Mouse (Mus musculus) kidney, embryonic 14.5 days (tissue): ENCODE measurements around the gene Speg. TPM values are rescaled to one million over a fixed set of nuclear protein-coding genes. Genes with fewer than 3 reads are reported as not detected.

Source experiments
- ATAC-seq: fragments of 200-750 bp; cut with Nextera tagmentation; 2 replicates; pipeline ENCODE4 v1.8.0; 2017; ENCODE audit warnings: moderate number of reproducible peaks, mild to moderate bottlenecking, moderate TSS enrichment, moderate library complexity; ENCODE audit not compliant: low FRiP score, low TSS enrichment
- H3K27ac ChIP-seq: fragments of 300-500 bp; sonication (generic); 2 replicates; pipeline ENCODE4 v1.5.1; 2014; ENCODE audit warnings: low read depth, mild to moderate bottlenecking, low read length, moderate library complexity, mixed read lengths
- H3K27me3 ChIP-seq: fragments of 300-500 bp; sonication (generic); 2 replicates; pipeline ENCODE4 v1.6.1; 2014; ENCODE audit warnings: mild to moderate bottlenecking, low read length; ENCODE audit not compliant: control insufficient read depth, insufficient read depth
- H3K36me3 ChIP-seq: fragments of 300-500 bp; sonication (generic); 2 replicates; pipeline ENCODE4 v1.6.1; 2014; ENCODE audit warnings: low read length, mixed read lengths; ENCODE audit not compliant: control insufficient read depth, insufficient read depth
- H3K4me1 ChIP-seq: fragments of 300-500 bp; sonication (generic); 2 replicates; pipeline ENCODE4 v1.6.1; 2014; ENCODE audit warnings: low read length, mixed read lengths; ENCODE audit not compliant: control insufficient read depth, insufficient read depth
- H3K4me2 ChIP-seq: fragments of 300-500 bp; sonication (generic); replicated peaks from 2 replicates; pipeline ENCODE4 v1.6.1; 2014; ENCODE audit warnings: low read depth, mild to moderate bottlenecking, low read length
- H3K4me3 ChIP-seq: fragments of 300-500 bp; sonication (generic); 2 replicates; pipeline ENCODE4 v1.5.1; 2014; ENCODE audit warnings: mild to moderate bottlenecking, low read length
- H3K9ac ChIP-seq: fragments of 300-500 bp; sonication (generic); 2 replicates; pipeline ENCODE4 v1.6.1; 2014; ENCODE audit warnings: low read depth, mild to moderate bottlenecking, low read length, moderate library complexity
- H3K9me3 ChIP-seq: fragments of 300-500 bp; sonication (generic); 2 replicates; pipeline ENCODE4 v1.6.1; 2016; ENCODE audit warnings: low read length; ENCODE audit not compliant: control insufficient read depth
- WGBS: fragments of 180-500 bp; shearing (Covaris S2); extraction: QIAGEN DNeasy Blood & Tissue Kit; methylation state at CpG from one replicate; pipeline ENCODE4 v1.1.7; 2014; 5-methylcytosine and 5-hydroxymethylcytosine counted together
- polyA plus RNA-seq: library from polyadenylated mRNA; unstranded; fragments of >200 nt; fragmentation: Nextera tagmentation; extraction: Ambion mirVana; gene quantifications from 2 replicates; pipeline ENCODE4 v1.2.1, GENCODE M21; 2014

Speg gene
- polyA plus RNA-seq, 1 experiment from 2014 or later, result 43.5 TPM

DNA sequence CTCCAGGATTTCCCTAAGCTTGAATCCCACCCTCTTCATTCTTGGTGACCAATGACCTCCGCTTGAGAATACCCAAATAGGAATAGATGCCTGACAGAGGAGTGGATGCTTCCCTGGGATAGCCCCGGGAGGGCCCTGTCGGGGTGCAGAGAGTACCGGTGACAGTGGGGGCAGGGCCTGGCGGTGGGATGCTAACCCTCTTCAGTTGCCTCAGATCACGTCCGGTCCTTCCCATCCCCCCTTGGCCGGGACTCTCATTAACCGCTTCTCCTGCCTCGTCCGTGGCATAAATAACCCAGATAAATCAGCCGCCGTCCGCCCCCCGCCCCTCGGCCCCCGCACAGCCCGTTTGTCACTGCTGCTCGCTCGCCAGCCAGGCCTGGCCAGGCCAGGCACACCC, 71.6 kb downstream of the Speg start:
- peak overlapping the region; percentile 37 for H3K4me2 ChIP-seq
- peak; percentile 34 for ATAC-seq
- H3K4me1 ChIP-seq, result peaks cover 92% of the 10 kb centered on the region
- under 1% methylated on average over 20 of the region's 20 CpGs for WGBS
- H3K27me3 ChIP-seq, result peaks cover 30% of the 10 kb centered on the region
- peak overlapping the region; percentile 81; the same call in 1 of the 2 replicates for H3K27ac ChIP-seq
- 0 out of 2 replicates have a peak, but pooled peaks cover 3% of the 10 kb centered on the region for H3K36me3 ChIP-seq
- peak overlapping the region; percentile 31; the same call in 1 of the 2 replicates for H3K9ac ChIP-seq
- H3K4me3 ChIP-seq, result no peak overlapping the region; the same call in 1 of the 2 replicates
- no peaks in the 10 kb centered on the region for H3K9me3 ChIP-seq

DNA sequence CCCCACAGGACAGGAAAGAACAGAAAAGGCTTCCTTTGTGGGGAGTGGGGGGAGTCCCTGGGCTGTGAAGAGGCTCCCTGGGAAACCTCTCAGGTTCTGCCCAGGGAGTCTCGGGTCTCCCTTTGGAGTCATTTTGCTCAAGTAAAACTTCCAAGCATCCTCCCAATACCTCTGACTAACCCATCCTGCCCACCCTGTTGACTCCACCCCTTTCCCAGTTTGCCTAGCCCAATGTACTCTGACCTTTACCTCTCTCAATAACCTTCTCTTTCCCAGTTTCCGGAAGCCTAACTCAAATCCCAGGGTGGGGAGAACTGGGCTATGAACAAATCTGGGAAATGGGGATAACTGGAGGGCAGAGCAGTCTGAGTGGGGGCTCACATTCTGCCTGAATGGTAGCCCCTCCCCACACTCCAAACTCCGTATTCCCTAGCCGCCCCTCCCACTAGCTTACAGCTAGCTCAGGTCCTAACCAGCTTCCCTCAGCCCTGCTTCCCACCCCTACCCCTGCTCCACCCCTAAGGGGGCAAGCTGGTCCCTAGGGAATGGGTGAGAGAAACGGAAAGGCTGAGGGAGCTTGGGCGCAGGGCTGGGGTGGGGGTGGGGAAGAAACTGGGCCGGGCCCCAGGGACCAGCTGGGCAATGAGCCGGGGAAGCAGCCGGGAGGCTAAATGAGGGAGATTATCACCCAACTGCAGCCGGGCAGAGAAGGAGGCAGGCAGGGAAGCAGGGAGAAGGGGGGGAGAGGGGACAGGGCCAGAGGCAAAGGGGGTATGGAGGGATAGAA, 72.4 kb downstream of the Speg start:
- H3K36me3 ChIP-seq, result no peaks in the 10 kb centered on the region
- WGBS, result 3% methylated on average over 10 of the region's 10 CpGs
- H3K27me3 ChIP-seq, result peaks cover 33% of the 10 kb centered on the region
- H3K9ac ChIP-seq, result peak overlapping the region; percentile 8; the same call in 1 of the 2 replicates
- H3K4me1 ChIP-seq, result peaks cover 89% of the 10 kb centered on the region
- peak overlapping the region; percentile 37 for H3K4me2 ChIP-seq
- peak overlapping the region; percentile 81 for H3K27ac ChIP-seq
- no peaks in the 10 kb centered on the region for H3K9me3 ChIP-seq
- peak; percentile 5; the same call in 1 of the 2 replicates for ATAC-seq
- H3K4me3 ChIP-seq, result peak overlapping the region; percentile 3; the same call in 1 of the 2 replicates

DNA sequence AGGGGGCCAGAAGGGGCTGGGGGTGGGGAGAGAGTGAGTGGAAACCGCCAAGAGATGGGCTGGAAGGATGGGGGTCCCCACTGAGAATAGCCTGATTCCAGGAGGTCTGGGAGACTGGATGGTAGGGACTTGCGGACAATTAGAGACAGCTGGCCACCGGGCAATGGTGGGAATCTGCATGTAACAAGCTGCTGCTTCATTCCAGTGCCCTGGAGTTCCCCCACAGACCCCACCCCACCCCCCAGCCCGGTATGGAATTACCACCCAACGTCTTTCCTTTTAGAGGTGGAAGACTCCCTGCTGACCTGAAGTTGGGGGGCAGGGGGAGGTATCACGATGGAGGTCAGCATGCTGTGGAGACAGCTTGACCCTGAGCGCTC, 72.9 kb downstream of the Speg start:
- WGBS, result 2% methylated on average over 7 of the region's 7 CpGs

DNA sequence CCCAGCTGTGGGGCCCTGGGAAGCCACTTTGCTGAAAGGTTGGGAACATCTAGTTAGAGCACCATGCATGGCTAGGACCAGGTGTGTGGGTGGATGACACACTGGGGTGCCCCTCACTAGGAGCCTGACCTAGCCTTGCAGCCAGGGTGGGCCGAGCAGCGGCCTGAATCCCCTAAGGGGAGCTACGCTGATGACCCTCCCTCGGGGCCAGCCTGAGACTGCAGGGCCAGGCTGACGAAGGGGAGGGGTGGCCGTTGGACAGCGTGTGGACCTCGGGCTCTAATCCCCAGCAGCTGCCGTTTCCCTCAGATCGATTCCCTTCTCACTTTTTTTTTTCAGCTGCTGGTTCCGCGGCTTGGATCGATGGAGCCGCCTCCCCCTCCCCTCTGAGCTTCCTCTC, 73.8 kb downstream of the Speg start:
- no peaks in the 10 kb centered on the region for H3K36me3 ChIP-seq
- peaks cover 33% of the 10 kb centered on the region for H3K27me3 ChIP-seq
- no peak overlapping the region for H3K27ac ChIP-seq
- WGBS, result 2% methylated on average over 14 of the region's 14 CpGs
- no peak for ATAC-seq
- no peak overlapping the region for H3K4me3 ChIP-seq
- peak overlapping the region; percentile 19; the same call in 1 of the 2 replicates for H3K4me2 ChIP-seq
- no peaks in the 10 kb centered on the region for H3K9me3 ChIP-seq
- no peak overlapping the region for H3K9ac ChIP-seq
- peaks cover 79% of the 10 kb centered on the region for H3K4me1 ChIP-seq

More for the DNA sequence above, 72.9 kb downstream of the Speg start:
- H3K36me3 ChIP-seq, result no peaks in the 10 kb centered on the region
- H3K4me3 ChIP-seq, result 0 out of 2 replicates have a peak overlapping the region, but pooled peaks have one; percentile 3
- peak overlapping the region; percentile 37 for H3K4me2 ChIP-seq
- H3K9ac ChIP-seq, result peak overlapping the region; percentile 8; the same call in 1 of the 2 replicates
- H3K9me3 ChIP-seq, result no peaks in the 10 kb centered on the region
- H3K4me1 ChIP-seq, result peaks cover 84% of the 10 kb centered on the region
- H3K27me3 ChIP-seq, result peaks cover 33% of the 10 kb centered on the region
- ATAC-seq, result no peak
- H3K27ac ChIP-seq, result peak overlapping the region; percentile 81; the same call in 1 of the 2 replicates

DNA sequence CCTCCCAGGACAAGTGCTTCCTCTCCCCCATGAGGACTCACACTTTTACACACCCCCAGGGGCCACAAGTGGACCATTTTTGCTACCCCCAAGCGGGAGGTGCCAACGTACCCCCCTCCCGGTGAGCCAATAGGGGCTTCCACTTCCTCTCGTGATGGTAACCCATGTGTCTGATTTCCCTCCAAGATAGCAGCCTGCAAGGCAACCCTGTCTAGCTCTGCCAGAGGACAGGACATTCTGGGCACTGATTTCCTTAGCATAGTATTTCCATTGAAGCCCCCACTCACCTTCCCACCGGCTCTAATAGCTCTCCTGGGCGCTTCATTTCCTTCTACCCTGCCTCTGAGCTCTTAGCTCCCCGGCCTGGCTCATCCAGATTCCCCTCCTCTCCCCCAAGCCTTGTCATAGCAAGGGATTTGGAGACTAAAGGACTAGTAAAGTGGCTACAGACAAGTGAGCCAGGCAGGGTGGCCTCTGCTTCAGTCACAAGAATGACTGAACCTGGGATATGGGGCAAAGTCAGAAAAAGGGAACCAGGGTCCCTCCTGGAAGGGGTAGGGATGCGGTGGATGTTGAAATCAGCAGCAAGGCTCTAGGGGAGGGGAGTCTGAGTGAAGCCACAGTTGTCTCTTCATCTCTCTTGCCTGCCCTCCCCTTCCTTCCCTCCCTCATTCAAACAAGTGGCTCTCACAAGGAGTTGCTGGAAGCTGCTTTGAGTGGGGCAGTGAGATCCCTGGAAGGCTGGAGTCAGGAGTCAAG, 74.5 kb downstream of the Speg start:
- WGBS, result 11% methylated on average over 8 of the region's 8 CpGs
- Histone ChIP-seq H3K27me3 (peaks cover 33% of the 10 kb centered on the region), H3K9ac (no peak overlapping the region)

DNA sequence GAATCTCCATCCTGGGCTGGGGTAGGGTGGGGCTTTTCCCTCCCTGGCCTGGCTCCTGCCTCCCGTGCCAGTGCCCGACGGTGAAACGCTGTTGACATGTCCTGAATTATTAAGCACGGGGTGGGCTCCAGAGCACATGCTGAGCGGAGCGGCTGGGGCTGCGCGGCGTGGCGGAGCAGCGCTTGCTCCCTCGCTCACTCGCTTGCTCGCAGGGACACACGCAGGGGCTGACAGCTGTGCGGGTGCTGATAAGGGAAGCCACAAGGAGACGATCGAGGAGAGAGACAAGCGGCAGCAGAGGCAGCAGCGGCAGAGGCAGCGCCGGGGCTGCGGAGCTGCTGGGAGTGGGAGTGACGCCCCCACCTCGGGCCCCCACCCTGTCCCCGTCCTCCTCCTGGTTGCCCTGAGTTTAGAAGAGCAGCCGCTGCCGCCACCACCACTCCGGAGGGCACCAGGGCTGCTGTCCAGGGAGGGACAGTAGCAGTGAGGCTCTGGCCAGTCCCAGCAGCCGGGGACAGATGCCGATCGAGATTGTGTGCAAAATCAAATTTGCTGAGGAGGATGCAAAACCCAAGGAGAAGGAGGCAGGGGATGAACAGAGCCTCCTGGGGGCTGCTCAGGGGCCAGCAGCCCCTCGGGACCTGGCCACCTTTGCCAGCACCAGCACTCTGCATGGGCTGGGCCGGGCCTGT, 75.4 kb downstream of the Speg start, which contains the start of gene Asic4:
TSS of gene Asic4 (plus strand) at position 123 of the 692 bp plus-strand sequence.
- H3K9me3 ChIP-seq, result no peaks in the 10 kb centered on the region
- peak within 1 kb of the TSS; percentile 27 for H3K4me3 ChIP-seq
- no peak for ATAC-seq
- peaks cover 33% of the 10 kb centered on the region for H3K27me3 ChIP-seq
- peaks cover 73% of the 10 kb centered on the region for H3K4me1 ChIP-seq
- no peak within 1 kb of the TSS for H3K27ac ChIP-seq
- H3K4me2 ChIP-seq, result peak within 1 kb of the TSS; percentile 61
- H3K36me3 ChIP-seq, result no peaks in the 10 kb centered on the region
- H3K9ac ChIP-seq, result peak within 1 kb of the TSS; percentile 53
- WGBS, result 2% methylated on average over 35 of the region's 35 CpGs

More for the DNA sequence above, 74.5 kb downstream of the Speg start:
- ATAC-seq, result no peak
- Histone ChIP-seq H3K27ac (no peak overlapping the region), H3K4me2 (peak overlapping the region; percentile 61; the same call in 1 of the 2 replicates), H3K36me3 (no peaks in the 10 kb centered on the region), H3K9me3 (no peaks in the 10 kb centered on the region), H3K4me3 (no peak overlapping the region), H3K4me1 (peaks cover 79% of the 10 kb centered on the region)

DNA sequence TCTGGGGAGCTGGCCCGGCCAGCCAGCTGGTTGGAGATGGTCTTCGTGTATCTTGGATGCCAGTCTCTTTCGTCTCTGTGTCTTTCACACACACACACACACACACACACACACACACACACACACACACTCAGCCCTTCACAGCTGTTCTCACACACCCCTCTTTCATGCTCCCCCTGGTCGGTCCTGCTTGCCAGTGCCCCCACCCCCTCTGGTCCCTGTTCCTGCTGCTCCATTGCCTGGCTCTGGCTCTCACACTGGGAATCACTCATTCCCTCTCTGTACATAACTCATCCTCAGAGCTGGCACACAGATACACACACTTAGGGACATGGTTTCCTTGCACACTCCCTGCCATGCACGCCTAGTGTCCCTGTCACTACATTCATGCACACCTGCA, 76.8 kb downstream of the Speg start:
- no peak overlapping the region for H3K4me3 ChIP-seq
- no peak overlapping the region for H3K27ac ChIP-seq
- ATAC-seq, result no peak
- peaks cover 33% of the 10 kb centered on the region for H3K27me3 ChIP-seq
- H3K36me3 ChIP-seq, result no peaks in the 10 kb centered on the region
- H3K9me3 ChIP-seq, result no peaks in the 10 kb centered on the region
- no peak overlapping the region for H3K9ac ChIP-seq
- peaks cover 71% of the 10 kb centered on the region for H3K4me1 ChIP-seq
- whole genome bisulfite sequencing, result 82% methylated on average over 1 of the region's 5 CpGs
- no peak overlapping the region for H3K4me2 ChIP-seq

DNA sequence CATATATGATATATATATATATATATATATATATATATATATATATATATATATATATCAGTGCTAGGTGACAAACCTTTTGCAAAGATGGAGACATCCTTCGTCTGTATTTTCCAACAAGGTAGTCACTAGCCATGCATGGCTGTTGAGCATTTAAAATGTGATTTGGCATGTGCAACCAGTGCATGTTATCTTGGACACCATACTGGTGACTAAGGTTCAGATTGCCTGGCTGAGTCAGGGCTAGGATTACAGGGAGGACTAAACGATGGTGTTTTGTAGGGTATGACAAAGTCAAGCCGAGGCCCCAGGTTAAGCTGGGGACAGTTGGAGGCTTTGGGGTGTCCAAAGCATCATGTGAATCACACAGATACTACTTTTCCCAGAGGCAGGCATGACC, 80.3 kb downstream of the Speg start:
- H3K4me2 ChIP-seq, result no peak overlapping the region
- 47% methylated on average over 3 of the region's 3 CpGs for WGBS
- H3K4me1 ChIP-seq, result peaks cover 61% of the 10 kb centered on the region
- no peak overlapping the region for H3K9ac ChIP-seq
- peaks cover 14% of the 10 kb centered on the region for H3K27me3 ChIP-seq
- H3K9me3 ChIP-seq, result no peaks in the 10 kb centered on the region
- H3K36me3 ChIP-seq, result no peaks in the 10 kb centered on the region
- no peak overlapping the region for H3K4me3 ChIP-seq
- H3K27ac ChIP-seq, result no peak overlapping the region
- ATAC-seq, result no peak
